Mouse (Mus musculus) telencephalon, adult 2 months (tissue): ENCODE measurements around the gene Wdr37.
"Not testable (repeated sequence)": the region's sequence is repeated elsewhere in the genome, so short reads cannot be mapped to it uniquely, and the experiment has no call there.

Experiments used
- DNase-seq: peaks from one replicate; pipeline ENCODE4 v3.0.0-alpha.2; 2011; ENCODE audit warnings: low read depth, low spot score

The Wdr37 gene

DNA sequence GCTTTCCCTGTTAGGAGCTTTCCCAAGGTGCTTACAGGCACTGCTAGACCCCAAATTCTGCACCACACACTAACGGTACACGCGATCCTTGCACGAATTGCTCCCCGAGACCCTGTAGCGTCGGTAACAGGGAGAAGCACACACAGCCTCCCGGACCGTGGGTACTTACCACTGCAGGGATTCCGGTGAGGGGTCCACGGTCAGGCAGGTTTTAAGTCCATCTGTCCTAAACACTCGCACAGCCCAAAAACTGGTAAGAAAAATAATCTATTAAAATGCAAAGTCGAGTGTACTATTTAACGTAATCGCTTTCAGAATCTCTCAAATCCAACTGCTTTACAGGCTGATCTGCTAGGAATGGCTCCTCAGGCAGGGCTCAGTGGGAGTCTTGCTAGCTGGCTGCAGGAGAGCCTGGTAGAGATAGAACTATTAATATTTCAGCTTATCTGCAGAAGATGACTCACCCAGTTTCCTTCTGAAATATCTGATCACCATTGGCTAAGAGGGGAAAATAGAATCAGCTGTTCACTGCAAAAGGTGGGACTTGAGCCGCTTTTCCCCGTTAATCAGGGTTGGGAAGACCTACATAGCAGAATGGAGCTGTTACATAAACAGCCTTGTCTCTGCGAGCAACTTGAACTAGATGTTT lies at the start of gene Wdr37:
Gene Wdr37 (minus strand): TSS at position 596 of the 649 bp plus-strand sequence.
- DNase-seq, result peak; percentile 95

DNA sequence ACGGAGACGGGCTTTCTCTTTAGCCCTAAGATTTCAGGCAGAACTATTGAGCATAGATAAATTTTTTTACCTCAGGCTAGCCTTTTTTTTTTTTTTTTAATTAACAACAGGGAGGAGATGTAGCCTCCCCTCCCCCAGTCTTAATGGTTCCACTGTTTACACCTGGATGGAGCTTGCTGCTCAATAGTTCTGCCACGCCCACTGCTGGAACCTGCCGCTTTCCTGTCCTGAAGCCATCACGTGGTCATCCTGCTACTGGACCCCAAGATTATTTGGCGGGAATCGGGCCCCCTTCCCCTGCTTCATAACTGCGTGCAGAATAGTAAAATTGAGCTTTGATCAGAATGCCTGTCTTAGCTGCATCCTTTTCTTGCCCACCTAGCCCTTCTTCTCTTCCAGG lies 42.2 kb upstream of the Wdr37 start:
- not testable (repeated sequence) for DNase-seq

DNA sequence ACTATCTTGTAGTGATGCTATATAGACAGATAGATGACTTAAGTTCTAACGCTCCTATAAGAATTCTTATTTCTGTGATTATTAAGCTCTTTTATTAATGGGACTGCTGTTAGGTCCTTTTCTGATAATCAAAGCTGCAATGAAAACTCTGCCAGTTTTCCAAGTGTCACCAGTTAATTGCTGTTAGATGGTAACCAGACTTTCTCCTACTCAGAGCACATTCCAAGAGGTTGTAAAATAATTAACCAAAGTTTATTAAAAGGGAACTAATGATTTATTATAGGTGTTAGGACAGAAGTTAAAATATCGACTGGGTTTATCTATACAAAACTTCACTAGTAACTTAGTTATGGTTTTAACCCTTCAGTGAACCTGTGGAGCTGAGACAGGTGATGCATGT lies 34.3 kb upstream of the Wdr37 start:
- DNase-seq, result not testable (repeated sequence)

DNA sequence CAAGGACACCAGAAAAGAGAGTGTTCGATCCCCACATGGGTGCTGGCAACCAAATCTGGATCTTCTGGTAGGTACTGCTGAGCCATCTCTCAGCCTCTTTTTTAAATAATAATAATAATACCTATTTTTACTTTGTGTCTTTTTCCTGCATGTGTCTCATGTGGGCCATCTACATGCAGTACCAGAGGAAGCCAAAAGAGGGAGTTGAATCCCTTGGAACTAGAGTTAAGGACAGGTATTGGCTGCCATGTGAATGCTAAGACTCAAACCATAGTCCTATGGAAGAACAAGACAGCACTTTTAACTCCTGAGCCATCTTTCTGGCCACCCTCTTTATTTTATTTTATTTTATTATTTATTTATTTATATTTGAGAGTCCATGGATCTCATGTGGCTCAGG lies 16.9 kb upstream of the Wdr37 start:
- DNase-seq, result no peak

DNA sequence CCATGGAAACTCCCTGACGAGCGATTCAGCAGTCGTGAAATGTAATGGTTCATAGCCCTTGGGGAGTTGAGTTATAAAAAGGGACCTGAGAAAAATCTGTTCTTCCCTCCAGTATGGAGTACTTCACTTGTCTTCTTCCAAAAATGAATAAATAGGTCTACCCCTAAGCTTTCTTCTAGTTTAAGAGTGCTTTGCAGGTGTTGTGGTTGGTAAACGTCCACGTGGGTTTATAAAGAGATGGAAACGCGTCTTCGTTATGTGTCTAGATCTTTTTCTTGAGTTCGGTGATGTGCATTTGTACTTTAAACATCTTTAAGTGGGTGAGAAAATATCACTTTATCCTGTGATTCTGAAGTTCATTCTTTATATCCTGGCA lies 14.5 kb upstream of the Wdr37 start:
- DNase-seq, result no peak

DNA sequence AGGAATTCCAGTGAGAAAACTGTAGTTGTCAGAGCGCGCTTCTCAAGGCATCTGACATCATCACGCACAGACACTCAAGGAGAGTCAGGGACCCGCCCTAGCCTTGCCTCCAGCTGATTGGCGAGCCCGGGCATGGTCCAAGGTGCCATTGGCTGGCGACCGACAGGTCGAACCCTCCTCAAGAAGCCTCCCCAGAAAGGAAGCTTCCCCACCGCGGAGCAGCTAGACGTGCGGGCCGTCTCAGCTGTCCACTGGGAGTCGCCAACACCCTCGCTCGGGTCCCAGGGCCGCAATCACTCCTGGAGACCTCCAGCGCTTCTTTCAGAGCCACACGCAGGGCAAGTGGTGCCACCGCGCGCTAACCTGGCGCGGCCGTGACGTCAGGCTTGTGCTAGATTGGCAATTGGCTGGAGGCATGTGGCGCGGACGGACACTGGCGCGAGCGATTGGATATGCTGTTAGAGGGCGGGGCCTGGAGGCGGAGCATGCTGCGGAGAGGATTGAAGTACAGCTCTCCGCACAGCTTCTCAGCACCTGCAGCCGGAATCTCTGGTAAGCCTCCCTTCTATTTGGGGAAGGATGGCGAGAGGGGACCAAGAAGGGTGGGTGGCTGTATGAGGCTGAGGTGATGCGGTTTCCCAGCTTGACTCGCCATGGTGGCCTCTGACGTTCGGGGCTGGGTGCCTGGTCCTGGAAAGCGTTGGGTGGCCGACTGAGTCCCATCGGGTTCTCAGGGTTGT lies 13.9 kb upstream of the Wdr37 start, which contains the start of gene Idi1:
Gene Idi1 (plus strand): TSS at position 57 of the 740 bp plus-strand sequence.
- DNase-seq, result peak; percentile 95

DNA sequence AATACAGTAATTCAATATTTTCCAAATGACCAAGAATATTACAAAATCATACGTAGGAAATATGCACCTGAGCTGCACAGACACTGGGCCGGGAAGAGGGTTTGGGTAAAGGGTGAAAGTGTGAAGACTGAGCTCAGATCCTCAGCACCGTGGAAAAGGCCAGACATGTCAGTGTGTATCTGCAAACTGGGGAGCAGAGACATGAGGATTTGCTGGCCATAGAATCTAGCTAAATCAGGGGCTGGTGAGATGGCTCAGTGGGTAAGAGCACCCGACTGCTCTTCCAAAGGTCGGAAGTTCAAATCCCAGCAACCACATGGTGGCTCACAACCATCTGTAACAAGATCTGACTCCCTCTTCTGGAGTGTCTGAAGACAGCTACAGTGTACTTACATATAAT lies 12.2 kb upstream of the Wdr37 start:
- not testable (repeated sequence) for DNase-seq

DNA sequence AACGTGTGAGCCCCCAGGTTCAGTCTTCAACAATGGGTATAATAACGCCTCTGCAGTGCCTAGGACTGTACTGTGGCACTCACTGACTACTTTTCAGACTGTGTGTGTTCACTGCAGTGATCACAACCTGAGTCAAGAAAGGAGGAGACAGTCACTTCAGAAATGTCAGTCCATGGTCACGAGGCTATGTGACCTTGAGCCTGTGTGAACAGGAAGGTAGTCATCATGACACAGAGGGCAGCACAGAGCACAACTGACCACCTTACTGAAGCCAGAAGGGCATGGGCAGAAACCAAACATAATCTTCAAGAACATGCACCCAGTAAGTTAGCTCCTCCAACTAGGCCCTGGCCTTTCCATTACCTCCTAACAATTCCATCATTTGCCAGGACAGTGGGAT lies 9.9 kb upstream of the Wdr37 start:
- DNase-seq, result no peak

DNA sequence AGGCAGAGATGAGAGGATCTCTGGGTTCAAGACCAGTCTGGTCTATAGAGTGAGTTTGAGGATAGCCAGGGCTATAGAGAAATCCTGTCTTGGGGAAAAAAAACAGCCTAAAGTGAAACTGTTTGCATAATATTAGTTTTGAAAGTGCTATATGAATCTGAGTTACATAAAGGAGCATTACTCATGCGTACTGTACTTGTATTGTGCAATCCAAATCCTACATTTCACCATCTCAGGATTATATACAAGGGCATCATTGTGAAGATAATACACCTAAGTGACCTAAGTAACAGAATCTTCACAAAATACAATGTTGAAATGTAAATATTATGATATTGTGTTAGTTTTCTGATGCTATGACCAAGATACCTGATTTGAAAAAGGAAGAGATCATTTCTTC lies 2.1 kb upstream of the Wdr37 start:
- no peak for DNase-seq

DNA sequence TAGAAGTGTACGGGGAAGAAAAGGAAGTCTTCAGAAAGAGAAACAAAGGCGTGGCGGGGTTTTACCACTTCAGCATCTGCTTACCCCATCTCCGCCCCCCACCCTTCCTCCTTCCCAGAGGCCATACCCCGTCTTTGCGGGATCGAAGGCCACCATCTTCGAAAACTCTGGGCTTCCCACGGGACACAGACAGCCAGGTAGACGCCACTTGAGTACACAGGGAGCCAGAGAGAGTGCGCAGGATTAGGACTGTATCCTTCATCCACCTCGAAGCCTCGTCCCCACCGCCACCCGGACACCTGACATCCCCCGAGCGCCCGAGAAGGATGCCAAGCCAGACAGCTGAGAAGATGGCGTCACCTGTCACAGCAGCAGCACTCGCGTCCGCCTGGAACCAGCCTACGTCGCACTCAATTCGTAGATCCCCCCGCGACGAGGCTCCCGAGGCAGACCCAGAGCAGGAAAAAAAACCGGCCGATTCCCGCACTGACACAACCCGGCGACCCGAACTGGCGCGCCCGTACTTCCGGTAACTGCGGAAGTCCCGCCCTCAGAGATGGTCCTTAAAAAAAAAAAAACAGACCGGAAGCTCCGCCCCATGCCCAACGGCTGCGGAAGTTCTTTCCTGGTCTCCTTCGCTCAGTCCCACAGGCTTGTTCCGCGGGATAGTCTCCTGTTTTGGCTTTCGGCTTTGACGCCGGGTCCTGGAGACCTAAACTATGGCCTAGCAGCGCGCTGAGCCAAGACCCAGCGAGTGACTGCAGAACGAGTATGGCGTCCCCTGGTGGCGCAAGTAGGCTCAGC lies 997 bp downstream of the Wdr37 start:
- DNase-seq, result peak; percentile 91

DNA sequence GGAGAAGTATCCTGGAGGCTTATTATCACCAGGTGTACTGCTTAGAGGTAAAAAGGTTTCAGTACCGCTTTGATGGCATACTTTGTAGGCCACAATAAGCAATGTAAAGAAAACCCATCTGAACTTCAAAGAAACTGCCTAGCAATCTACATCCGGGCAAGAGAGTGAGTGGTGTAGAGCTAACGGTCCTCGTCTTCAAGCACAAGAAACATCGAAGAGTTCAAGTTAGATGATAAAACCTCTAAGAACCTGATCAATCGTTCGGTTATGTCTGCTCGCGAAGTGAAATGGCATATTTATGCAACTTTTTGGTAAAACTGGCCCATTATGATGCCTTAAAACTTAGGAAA lies 1.6 kb downstream of the Wdr37 start:
- no peak for DNase-seq

DNA sequence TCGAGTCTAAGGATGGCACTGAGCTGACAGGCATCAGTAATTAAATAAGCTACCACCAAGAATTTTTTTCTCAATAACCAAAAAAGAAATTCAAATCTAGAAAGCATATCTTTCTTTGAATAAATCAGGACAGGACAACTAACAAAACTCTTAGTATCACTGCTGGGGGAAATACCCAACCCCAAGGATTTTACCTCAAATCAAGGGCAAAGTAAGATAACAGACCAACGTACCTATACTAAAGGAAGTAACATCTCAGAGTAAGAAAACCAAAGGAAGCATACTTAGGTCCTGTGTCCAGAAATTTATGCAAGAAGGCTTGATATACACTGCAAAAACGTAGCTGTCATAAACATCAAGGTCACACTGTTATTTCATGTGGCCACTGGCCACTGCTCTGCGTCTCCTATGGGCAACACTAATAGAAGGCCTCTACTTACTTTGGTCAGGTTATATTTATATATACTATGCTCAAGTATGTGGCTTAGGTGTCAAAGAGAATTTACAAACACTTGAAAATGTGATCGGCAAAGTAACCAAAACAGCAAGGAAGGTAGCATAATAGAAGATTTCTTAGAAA lies 2.0 kb downstream of the Wdr37 start:
- no peak for DNase-seq

DNA sequence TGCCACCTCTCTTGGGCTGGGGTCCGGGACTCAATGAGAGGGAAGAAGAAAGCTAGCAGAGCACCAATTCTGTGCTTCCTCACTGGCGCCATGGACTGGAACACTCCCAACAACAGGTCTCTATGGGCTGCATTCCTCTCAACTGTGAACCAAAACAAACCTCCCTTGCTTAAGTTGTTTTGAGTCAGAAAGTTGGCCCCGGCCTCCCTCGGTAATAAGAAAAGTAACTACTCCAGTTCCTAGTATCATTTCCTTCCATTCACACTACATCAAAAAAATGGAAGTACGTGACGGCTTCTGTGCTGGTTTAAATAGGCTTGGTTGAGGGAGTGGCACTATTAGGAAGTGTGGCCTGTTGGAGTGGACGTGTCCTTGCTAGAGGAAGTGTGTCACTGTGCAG lies 5.1 kb downstream of the Wdr37 start:
- DNase-seq, result no peak

DNA sequence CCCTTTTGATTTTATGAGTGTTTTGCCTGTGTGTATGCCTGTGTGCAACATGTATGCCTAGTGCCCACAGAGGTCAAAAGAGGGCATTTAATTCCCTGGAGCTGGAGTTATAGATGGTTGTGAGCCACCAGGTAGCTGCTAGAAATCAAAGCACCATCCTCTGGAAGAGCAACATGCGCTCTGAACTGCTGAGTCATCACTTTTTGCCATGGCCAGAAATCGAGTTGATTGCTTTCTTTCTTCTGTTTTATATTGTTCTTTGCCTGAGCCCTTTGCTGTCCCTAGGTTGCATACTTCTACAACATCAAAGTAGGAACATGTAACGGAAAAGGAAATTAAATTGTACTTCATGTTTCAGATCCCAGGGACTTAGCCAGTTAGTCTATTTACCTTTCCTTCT lies 6.7 kb downstream of the Wdr37 start:
- no peak for DNase-seq

DNA sequence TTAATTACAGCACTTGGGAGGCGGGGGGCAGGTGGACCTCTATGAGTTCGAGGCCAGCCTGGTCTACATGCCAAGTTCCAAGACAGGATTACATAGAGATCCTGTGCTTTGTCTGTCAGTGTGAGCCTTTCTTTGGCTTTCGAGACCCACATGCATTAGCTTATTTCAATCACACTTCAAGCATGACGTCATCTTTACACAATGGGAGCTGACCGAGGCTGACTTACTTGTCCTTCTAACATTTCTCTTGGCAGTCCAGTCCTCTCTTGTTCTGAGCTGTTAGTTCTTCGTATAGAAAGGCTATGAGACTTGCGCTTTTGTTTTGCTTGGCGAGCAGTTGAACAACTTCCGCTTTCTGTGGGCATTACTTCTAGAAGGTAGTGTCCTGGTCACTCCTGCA lies 10.8 kb downstream of the Wdr37 start:
- no peak for DNase-seq

DNA sequence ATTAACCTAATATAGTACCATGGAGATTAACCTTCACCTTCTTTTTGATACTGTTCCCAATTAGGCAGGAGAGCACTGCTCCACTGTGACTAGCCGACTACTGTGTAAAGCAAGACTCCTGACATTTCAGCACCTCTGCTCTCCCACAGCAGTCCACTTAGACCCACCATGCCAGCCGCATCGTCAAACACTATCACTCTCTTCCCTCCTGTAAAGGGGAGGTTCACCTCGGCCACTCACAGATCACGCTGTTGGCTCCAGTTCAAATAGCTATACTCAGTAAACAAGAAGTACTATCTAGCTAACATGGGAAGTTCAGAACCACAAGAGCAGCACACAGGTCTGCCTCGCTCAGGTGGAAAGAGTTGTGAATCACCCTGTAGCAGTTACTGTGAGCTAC lies 13.3 kb downstream of the Wdr37 start:
- DNase-seq, result no peak

DNA sequence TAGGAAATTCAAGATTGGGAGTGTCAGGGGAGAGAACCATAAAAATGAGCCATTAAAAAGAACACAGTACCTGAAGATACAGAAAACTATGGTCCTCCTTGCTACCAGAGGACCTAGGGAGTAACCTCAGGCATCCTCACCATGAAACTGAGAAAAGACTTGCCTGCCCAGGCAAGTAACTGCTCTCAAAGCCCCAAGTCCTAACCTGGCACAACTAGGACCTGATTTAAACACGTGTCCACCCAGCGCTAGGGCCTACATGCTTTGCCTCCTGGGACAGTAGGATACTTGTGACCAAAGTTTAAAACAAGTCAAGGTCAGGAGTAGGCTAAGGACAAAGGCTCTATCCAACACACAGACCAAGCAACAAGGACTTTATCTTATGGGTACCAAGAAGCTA lies 16.9 kb downstream of the Wdr37 start:
- no peak for DNase-seq

DNA sequence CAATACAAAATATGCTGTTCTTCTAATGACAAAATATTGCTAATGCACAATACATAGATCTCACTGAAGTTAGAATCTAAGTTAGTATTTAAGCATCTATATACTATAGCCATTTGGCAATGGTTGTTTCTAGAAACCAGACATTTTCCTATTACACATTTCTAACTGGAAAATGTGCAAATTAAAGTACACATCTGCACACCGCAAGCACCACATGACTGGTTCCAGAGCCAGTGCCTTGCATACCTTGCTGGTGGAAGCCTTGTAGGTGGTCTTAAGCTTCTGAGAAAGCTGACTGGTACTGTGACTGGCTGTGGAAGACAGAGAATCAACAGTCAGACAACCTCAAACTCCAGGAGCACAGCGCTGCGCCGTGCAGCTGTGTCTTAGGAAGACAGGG lies 18.3 kb downstream of the Wdr37 start:
- no peak for DNase-seq

DNA sequence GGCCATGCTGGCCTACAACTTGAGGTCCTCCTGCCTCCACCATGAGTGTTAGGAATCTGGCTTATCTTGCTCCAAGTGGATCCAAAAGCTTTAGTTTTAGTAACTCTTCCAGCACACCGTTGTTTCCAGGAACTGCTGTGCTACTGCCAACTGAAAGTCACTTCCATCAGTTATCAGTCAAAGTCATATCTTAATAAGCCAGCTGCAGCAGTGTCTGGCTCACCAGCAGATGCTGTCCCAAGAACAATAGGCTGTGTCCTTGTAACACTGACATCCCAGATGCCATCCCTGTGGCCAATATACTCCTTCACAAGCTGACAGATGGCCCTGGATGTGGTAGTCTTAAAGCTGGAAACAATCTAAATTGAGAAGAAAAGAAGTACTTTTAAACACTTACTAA lies 22.4 kb downstream of the Wdr37 start:
- no peak for DNase-seq

DNA sequence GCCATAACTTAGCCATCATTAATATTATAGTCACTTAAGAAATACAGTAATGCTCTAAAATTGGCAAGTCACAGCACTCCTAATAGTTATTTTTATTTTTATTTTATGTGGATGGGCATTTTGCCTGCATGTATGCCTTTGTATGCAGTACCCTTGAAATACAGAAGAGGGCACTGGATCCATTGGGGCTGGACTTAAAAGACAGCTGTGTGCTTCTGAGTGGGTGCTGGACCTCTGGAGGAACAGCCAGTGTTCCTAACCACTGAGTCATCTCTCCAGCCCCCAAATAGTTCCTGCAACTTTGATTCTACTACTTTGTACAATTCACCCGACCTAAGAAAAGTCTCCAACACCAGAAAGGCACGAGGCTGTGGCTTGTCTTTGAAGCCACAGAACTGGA lies 24.0 kb downstream of the Wdr37 start:
- no peak for DNase-seq

DNA sequence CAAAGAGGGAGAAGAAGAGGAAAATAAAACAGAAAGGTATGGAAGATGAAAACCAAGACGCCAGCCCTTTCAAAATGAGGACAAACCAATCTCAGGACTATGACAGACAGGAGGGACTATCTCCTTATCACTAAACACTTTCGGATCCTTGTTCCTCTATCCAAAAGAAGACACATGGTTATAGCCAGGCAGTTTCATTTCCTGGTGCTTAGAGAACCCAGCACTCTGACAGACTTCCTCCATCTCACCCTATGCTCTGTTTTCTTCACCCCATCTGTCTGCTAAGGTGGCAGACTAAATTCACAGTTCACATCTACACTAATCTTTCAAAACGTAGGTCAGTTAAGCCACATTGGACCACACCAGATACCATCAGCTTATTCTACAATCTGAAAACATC lies 29.4 kb downstream of the Wdr37 start:
- DNase-seq, result no peak

DNA sequence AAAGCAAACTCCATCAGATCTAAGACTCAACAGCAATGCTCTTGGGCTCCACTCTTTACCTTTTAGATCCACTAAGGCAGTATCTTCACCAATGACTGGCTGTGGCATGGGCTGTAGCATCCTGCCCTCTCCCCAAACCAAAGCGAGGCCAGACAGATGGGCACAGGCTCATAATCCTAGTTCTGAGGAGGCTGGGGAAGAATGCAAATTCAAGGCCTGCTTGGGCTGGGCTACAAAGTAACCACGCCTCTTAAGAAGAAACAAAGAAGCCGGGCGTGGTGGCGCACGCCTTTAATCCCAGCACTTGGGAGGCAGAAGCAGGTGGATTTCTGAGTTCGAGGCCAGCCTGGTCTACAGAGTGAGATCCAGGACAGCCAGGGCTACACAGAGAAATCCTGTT lies 29.9 kb downstream of the Wdr37 start:
- not testable (repeated sequence) for DNase-seq
